Mouse (Mus musculus) layer of hippocampus, postnatal 14 days (tissue): ENCODE measurements around the gene Cers5. TPM values are rescaled to one million over a fixed set of nuclear protein-coding genes. Genes with fewer than 3 reads are reported as not detected.
"Not testable (repeated sequence)": the region's sequence is repeated elsewhere in the genome, so short reads cannot be mapped to it uniquely, and the experiment has no call there.

Experiments used
- DNase-seq, 2 experiments: peaks; one replicate each; pipeline ENCODE4 v3.0.0; 2021 to 2022; ENCODE audit warnings: low spot score in 2 of 2, mixed read lengths in 1 of 2
- total RNA-seq, 2 experiments: library from RNA; stranded (reverse); gene quantifications; 2 replicates each; pipeline ENCODE4 v1.2.3; 2021

The Cers5 gene
- total RNA-seq, 2 experiments from 2014 or later: 32.6 to 39.3 TPM

DNA sequence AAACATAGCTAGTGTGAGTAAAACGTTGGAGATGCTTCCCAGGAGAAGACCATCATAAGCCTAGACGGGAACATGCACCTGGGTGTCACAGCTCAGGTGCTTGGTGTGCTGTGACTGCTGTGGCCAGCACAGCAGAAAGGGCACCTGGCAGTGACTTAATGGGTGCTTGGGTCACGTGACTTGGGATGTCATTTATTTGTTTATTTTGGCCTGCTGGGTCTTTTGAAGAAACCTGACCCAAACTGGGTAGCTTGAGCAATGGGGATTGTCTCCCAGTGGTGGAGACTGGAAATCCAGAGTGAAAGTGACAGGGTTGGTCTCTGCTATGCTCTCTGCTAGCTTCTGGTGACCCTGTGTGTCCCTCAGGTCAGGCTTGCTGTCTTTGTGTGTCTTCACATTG, 61.2 kb downstream of the Cers5 start:
- no peak for DNase-seq

GRCm38 (mm10) chr15:99710221-99711190, 62.2 kb downstream of the Cers5 start:
- DNase-seq: no peak

DNA sequence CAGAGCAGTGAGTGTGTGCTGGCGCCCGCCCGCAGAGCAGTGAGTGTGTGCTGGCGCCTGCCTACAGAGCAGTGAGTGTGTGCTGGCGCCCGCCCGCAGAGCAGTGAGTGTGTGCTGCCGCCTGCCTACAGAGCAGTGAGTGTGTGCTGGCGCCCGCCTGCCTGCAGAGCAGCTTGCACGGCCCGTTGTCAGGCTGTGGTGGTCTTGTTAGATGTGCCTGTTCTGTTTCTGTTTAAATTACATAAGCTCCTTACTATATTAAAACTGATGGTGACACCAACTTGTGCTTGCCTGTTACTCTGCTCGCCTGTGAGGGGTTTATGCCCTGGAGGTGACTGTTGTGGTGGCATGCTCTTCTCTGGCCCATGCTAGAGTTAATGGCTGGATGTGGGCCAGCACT, 64.5 kb downstream of the Cers5 start:
- no peak for DNase-seq

DNA sequence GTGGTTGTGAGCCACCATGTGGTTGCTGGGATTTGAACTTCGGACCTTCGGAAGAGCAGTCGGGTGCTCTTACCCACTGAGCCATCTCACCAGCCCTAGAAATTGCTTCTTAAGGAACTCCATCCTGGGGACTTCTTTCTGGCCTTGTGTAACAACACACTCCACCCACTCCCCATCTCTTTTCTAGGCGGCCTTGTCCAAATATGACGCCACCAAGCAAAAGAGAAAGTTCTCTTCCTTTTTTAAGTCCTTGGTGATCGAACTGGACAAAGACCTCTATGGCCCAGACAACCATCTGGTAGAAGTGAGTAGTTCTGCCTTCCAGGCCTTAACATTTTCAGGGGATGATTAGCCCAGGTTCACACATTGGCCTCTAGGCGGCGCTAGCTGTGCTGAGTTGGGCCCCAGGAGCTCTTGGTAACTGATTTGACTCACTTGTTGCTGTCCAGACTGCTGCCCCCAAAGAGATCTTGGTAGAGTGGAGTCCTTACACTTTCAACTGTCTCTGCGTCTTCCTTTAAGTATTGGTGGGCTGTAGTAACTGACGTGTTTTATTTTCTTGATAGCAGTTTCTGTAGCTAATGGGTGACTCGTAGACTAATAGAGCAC, 67.1 kb downstream of the Cers5 start, which contains the start of gene Gm17349:
Gene Gm17349 (minus strand): TSS at position 51 of the 609 bp plus-strand sequence.
- peak; percentile 62 to 73 for DNase-seq

- no peak for DNase-seq
Observed at GRCm38 (mm10) chr15:99704881-99705280, 67.8 kb downstream of the Cers5 start.

DNA sequence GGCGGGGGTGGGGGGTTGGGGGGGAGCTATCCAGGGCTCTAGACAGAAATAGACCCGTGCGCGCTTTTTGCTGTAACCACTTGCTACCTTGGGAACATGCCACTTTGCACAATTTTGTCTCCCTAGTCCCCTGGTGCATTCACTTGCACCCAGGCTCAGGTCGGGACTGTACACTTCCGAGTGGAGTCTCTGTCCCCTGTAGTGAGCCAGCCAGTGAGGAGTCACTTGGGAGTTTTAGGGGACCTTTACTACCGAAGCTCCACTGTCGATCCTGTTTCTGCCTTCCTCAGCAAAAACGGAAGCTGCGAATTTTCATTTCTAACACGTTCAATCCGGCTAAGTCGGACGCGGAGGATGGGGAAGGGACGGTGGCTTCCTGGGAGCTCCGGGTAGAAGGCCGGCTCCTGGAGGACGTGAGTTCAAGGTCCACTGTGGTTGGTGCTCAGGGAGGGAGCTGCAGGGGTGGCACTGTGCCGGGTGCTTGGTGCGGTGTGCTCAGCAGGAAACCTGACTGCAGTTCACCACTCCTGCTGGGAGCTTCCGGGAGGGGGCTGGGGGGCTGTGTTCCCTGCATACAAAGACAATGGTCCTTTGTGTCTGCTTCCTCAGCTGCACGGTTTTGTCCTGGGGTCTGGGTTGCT, 68.5 kb downstream of the Cers5 start:
- no peak for DNase-seq

GRCm38 (mm10) chr15:99703676-99704040, 69.0 kb downstream of the Cers5 start:
- no peak for DNase-seq

DNA sequence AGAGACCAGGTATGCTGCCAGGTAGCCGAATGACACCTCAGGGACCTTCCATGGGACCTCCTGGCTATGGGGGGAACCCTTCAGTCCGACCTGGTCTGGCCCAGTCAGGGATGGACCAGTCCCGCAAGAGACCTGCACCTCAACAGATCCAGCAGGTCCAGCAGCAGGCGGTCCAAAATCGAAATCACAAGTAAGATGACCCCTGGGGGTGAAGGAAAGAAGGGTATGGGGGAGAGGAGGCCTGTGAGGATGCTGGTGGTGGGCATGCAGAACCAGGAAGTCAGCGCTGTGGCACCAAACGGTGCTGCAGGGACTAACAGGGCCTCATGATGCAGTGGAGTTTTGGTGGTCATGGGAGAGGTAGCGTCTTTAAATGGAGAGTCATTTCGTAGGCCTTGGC, 69.6 kb downstream of the Cers5 start:
- no peak for DNase-seq

DNA sequence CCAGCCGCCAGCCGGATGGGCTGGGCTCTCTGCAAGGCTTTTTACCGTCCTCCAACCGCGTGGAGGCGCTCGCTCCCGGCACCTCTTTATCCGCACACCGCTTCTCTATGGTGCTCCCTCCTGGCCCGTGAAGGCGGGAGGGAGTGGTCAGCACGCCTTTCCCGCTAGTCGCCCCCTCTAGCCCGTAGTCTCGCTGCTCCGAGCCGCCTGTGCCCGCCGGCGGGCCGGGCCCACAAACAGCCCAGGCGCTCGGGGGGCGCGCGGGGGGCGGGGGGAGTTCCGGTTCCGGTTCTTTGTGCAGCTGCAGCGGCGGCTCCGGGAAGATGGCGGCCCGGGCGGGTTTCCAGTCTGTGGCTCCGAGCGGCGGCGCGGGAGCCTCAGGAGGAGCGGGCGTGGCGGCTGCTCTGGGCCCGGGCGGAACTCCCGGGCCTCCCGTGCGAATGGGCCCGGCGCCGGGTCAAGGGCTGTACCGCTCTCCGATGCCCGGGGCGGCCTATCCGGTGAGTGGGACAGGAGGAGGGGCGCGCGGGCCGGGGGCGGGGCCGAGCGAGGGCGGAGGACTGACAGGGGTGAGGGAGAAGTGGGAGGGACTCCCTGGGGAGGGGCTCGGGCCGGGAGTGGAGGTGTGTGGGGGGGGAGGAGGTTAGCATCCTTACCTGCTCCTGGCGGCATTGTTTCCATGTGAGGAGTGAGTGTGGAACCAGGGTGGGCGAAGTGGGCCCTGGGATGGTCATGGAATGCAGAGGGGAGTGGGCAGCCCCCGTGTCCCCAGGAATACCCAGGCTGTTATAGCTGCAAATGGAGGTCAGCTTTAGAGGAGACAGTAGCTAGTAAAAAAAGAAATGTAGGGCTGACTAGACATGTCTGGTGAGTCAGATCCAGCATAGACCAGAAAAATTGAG, 70.4 kb downstream of the Cers5 start, which contains the start of gene Smarcd1:
Gene Smarcd1 (plus strand): TSS at position 131 of the 902 bp plus-strand sequence.
- peak; percentile 95 to 97 for DNase-seq

GRCm38 (mm10) chr15:99701640-99701998, 71.1 kb downstream of the Cers5 start:
- not testable (repeated sequence) for DNase-seq

DNA sequence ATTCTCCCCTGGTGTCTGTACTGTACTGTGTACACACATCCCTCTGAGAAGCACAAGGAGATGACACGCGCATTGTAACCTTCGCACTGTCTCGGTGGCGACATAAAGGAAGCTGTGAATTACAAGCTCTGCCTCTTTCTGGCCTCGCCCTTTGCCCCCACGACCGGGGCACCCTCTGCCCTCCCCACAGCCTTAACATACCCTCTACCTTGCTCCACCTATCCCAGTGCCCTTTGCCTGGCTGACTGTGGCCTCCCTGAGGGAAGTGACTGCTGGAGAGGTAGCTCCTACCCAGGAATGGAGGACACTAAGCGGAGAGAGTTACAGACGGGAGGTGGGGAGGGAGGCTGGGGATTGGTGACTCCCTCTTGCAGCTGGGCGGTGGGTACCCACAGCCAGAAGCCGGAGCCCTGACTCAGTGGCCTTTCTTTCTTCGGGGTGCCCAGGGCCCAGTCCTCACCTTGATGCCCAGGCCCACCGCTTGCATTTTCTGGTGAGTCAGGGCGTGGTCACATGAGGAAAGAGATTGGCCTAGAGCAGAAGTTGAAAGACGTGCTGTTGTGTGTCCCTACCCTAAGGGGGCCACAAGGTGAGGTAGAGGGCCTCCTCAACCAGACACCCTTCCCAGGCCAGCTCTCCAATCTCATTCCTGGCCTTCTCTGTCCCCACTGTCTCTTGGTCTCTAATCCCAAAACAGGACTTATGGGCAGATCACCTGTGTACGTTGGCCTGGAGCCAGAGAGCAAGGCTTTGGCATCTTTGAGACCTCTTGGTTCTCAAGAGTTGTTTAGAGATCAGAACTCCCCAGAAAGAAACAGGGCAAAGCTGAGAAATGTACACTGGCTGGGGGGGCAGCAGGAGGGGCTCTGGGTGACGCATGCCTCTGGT, 72.2 kb downstream of the Cers5 start:
- no peak for DNase-seq

GRCm38 (mm10) chr15:99699715-99700114, 73.0 kb downstream of the Cers5 start:
- DNase-seq: no peak

GRCm38 (mm10) chr15:99698533-99699085, 74.1 kb downstream of the Cers5 start:
- DNase-seq: no peak

DNA sequence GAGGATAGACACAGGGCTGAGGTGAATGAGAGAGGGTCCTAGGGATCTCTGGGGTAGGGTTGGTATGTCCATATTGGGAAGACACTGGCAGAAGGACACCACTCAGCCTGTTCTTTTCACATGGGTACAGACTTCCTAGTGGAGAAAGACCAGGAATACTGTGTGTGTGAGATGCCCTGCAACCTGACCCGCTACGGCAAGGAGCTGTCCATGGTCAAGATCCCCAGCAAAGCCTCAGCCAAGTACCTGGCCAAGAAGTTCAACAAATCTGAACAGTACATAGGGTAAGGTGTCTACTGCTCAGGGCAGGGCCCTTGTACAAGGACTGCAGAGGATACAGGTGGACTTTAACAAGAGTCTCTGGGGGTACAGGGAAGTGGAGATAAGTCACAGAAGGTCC, 75.4 kb downstream of the Cers5 start:
- no peak for DNase-seq

- no peak for DNase-seq
Observed at GRCm38 (mm10) chr15:99691976-99692375, 80.7 kb downstream of the Cers5 start.

GRCm38 (mm10) chr15:99690924-99691323, 81.8 kb downstream of the Cers5 start:
- no peak for DNase-seq

DNA sequence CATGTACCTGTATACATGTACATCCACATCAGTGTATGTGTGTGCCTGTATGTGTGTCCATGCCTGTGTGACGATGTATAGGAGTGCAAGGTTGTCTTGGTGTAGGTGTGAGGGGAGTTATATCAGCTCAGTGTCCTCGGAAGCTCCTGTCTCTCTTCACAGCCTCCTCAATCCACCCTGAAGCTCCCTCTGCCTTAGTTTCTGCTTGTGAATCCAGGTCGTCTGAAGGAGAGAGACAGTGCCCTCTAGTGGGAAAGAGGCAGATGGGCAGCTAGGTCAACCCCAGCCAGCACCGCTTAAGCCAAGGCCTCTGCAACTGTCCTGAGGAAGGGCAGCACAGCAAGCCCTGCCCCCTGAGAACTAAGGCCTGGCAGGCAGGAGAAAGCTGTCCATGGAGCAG, 84.0 kb downstream of the Cers5 start:
- peak in 1 of 2 experiments; percentile 71 for DNase-seq
